Mouse (Mus musculus) regulatory T cell (primary cell): ENCODE results near the gene Olfr1090.

Source experiments
- in situ Hi-C: fragments of 300-600 bp; cut with MboI, MseI; formaldehyde crosslinking; loops from one replicate; pipeline ENCODE4 v1.15.1; 2025; ENCODE audit warnings: high pct_unique_total_duplicates

The Olfr1090 gene

DNA sequence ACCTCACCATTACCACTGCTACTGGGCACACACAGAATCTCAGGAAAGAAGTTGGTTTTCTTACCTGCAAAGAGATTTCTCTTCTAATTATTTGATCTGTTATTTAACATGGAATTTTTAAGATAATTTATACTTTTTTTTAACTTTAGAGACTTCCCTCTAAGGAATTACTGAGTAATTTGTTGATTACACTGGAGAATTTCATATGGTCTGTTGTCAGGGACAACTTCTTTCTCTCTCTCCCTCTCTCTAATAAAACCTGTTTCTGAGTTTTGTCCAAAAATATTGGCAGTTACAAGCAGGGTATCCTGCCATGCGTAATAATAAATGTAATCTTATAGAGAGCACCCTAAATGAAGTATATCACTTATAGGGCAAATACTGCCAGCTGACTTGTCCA, at the start of gene Olfr1090:
Gene Olfr1090 (minus strand): TSS at position 101 of the 400 bp plus-strand sequence.
- in situ Hi-C loops: no loop called here

- in situ Hi-C loops: no loop called here
Measured at GRCm38 (mm10) chr2:86782179-86782578, 23.4 kb upstream of the Olfr1090 start, which contains the start of gene Olfr1093. Gene Olfr1093 (plus strand): TSS chr2:86782479.

GRCm38 (mm10) chr2:86761050-86761449, 2.3 kb upstream of the Olfr1090 start:
- in situ Hi-C loops: no loop called here

DNA sequence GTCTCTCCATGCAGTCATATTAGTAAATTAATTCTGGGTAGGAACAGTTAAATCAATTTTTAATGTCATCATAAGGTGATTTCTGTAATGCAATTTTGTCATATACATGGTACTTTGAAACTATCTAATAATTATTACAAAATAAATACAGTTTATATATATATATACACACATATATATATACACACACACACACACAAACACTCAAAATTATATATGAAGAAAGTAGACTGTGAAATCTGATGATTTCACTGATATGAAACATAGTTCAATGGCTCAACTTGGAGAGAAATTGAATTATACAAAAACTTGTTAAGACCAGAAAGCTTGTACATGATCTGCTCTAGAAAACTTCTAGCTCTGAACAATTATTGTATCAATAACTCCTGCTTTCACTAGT, 25.2 kb downstream of the Olfr1090 start, which contains the start of gene Olfr1089:
Gene Olfr1089 (minus strand): TSS at position 101 of the 400 bp plus-strand sequence.
- in situ Hi-C loops: no loop called here
